Mouse (Mus musculus): Measurements from ENCODE around the gene Inf2. TPM values are rescaled to one million over a fixed set of nuclear protein-coding genes. Genes with fewer than 3 reads are reported as not detected.

The Inf2 gene
- polyA plus RNA-seq, 1 experiment from 2014 or later, result 1.1 TPM

DNA sequence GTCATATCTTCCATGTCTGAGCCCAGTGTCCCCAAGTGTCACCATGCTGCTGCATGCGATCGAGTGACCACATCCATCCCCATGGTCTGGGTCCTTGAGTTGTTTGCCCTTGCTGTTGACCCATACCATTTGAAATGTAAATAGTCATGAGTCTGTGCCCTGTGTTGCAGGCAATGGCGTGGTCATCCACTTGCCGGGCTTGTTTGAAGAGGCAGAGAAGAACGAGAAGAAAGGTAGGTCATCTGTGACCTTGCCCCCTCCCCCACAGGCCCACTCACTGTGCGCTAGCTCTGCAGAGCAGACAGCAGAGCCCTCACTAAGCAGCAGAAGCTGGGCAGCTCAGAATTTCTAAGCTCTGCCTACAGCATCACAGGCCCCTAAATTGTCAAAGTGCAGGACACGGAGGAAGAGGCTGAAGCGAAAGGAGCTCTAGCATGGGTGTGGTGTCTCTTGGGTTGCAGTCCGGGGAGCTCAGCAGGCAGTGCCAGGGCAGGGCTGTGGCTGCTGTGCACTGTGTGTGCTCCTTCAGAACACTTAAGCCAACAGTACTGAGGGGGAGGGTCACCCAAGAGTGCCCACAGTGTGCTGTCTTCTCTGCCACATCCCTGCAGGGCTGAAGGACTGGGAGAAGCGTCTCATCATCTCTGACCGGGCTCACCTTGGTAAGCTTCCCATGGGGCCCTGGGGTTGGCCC lies 43.6 kb downstream of the Inf2 start:
- no peak overlapping the region for H3K9ac ChIP-seq (ENCODE audit: low read depth, low read length)
- H3K9me3 ChIP-seq (ENCODE audit: control insufficient read depth, low read length), result no peaks in the 10 kb centered on the region
- no peak overlapping the region for H3K4me2 ChIP-seq (ENCODE audit: low read length)
- no peaks in the 10 kb centered on the region; the same call in 1 of the 2 replicates for H3K4me1 ChIP-seq (ENCODE audit: control insufficient read depth, insufficient read depth, low read depth, low read length)
- H3K27ac ChIP-seq (ENCODE audit: low read depth, low read length), result no peak overlapping the region
- ATAC-seq, result no peak
- H3K36me3 ChIP-seq (ENCODE audit: control insufficient read depth, insufficient read depth, low read length), result no peaks in the 10 kb centered on the region
- WGBS, result 76% methylated on average over 11 of the region's 11 CpGs
- H3K4me3 ChIP-seq (ENCODE audit: low read length), result no peak overlapping the region
- no peaks in the 10 kb centered on the region for H3K27me3 ChIP-seq (replicated peaks; ENCODE audit: control insufficient read depth, insufficient read depth, low read length)

DNA sequence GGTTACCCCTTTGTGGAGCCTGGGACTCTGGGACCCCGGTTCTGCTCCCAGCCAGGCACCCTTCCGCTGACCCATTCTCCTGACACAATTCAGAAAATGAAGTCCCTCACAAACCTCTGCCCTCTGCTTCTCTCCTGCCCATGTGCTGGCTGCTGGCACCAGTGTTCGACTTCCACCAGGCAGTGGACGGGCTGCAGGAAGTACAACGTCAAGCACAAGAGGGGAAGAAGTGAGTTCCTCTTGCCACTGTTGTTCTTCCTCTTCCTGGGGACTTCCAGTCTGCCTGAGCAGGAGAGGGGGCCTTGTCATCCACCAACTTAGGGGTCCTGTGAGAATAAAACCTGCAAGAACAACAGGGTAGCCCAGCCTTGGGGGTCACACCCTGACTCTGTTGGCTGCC lies 44.3 kb downstream of the Inf2 start:
- Histone ChIP-seq H3K4me1 (ENCODE audit: control insufficient read depth, insufficient read depth, low read depth, low read length) (no peaks in the 10 kb centered on the region; the same call in 1 of the 2 replicates), H3K4me3 (ENCODE audit: low read length) (no peak overlapping the region), H3K9ac (ENCODE audit: low read depth, low read length) (no peak overlapping the region), H3K36me3 (ENCODE audit: control insufficient read depth, insufficient read depth, low read length) (no peaks in the 10 kb centered on the region), H3K27ac (ENCODE audit: low read depth, low read length) (no peak overlapping the region), H3K9me3 (ENCODE audit: control insufficient read depth, low read length) (no peaks in the 10 kb centered on the region), H3K4me2 (ENCODE audit: low read length) (no peak overlapping the region), H3K27me3 (replicated peaks; ENCODE audit: control insufficient read depth, insufficient read depth, low read length) (no peaks in the 10 kb centered on the region)
- no peak for ATAC-seq
- 89% methylated on average over 5 of the region's 5 CpGs for WGBS

GRCm38 (mm10) chr12:112633686-112634085 lies 45.1 kb downstream of the Inf2 start:
- Histone ChIP-seq H3K4me1 (ENCODE audit: control insufficient read depth, insufficient read depth, low read depth, low read length) (no peaks in the 10 kb centered on the region; the same call in 1 of the 2 replicates), H3K9ac (ENCODE audit: low read depth, low read length) (no peak overlapping the region), H3K27ac (ENCODE audit: low read depth, low read length) (no peak overlapping the region), H3K4me2 (ENCODE audit: low read length) (no peak overlapping the region), H3K4me3 (ENCODE audit: low read length) (no peak overlapping the region), H3K9me3 (ENCODE audit: control insufficient read depth, low read length) (no peaks in the 10 kb centered on the region), H3K36me3 (ENCODE audit: control insufficient read depth, insufficient read depth, low read length) (no peaks in the 10 kb centered on the region), H3K27me3 (replicated peaks; ENCODE audit: control insufficient read depth, insufficient read depth, low read length) (no peaks in the 10 kb centered on the region)
- ATAC-seq, result no peak
- WGBS, result 72% methylated on average over 9 of the region's 9 CpGs

GRCm38 (mm10) chr12:112639526-112639925 lies 50.9 kb downstream of the Inf2 start:
- no peaks in the 10 kb centered on the region for H3K27me3 ChIP-seq (replicated peaks; ENCODE audit: control insufficient read depth, insufficient read depth, low read length)
- H3K9ac ChIP-seq (ENCODE audit: low read depth, low read length), result no peak overlapping the region
- 87% methylated on average over 10 of the region's 10 CpGs for WGBS
- no peak overlapping the region for H3K4me3 ChIP-seq (ENCODE audit: low read length)
- ATAC-seq, result no peak
- no peaks in the 10 kb centered on the region for H3K36me3 ChIP-seq (ENCODE audit: control insufficient read depth, insufficient read depth, low read length)
- H3K27ac ChIP-seq (ENCODE audit: low read depth, low read length), result no peak overlapping the region
- H3K4me1 ChIP-seq (ENCODE audit: control insufficient read depth, insufficient read depth, low read depth, low read length), result peaks cover 4% of the 10 kb centered on the region; the same call in 1 of the 2 replicates
- no peak overlapping the region for H3K4me2 ChIP-seq (ENCODE audit: low read length)
- H3K9me3 ChIP-seq (ENCODE audit: control insufficient read depth, low read length), result no peaks in the 10 kb centered on the region

DNA sequence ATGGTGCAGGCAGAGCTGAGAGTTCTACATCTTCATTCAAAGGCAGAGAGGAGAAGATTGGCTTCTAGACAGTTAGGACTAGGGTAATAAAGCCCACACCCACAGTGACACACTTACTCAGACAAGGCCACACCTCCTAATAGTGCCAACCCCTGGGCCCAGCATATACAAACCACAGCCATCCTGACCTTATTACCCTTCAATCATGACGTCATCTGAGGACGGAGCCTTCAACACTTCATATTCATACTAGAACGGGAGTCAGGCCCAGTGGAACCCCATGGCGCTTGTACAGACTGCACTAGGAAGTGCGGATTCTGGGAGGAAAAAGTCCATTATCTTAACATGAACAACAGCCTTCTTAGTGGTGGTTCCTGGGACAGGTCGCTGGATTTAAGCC lies 54.5 kb downstream of the Inf2 start:
- H3K27ac ChIP-seq (ENCODE audit: low read depth, low read length), result no peak overlapping the region
- no peak overlapping the region for H3K4me2 ChIP-seq (ENCODE audit: low read length)
- ATAC-seq, result no peak
- H3K27me3 ChIP-seq (replicated peaks; ENCODE audit: control insufficient read depth, insufficient read depth, low read length), result no peaks in the 10 kb centered on the region
- H3K9ac ChIP-seq (ENCODE audit: low read depth, low read length), result no peak overlapping the region
- H3K9me3 ChIP-seq (ENCODE audit: control insufficient read depth, low read length), result no peaks in the 10 kb centered on the region
- H3K36me3 ChIP-seq (ENCODE audit: control insufficient read depth, insufficient read depth, low read length), result no peaks in the 10 kb centered on the region; the same call in 1 of the 2 replicates
- 93% methylated on average over 6 of the region's 6 CpGs for WGBS
- H3K4me3 ChIP-seq (ENCODE audit: low read length), result no peak overlapping the region
- peaks cover 19% of the 10 kb centered on the region for H3K4me1 ChIP-seq (ENCODE audit: control insufficient read depth, insufficient read depth, low read depth, low read length)

DNA sequence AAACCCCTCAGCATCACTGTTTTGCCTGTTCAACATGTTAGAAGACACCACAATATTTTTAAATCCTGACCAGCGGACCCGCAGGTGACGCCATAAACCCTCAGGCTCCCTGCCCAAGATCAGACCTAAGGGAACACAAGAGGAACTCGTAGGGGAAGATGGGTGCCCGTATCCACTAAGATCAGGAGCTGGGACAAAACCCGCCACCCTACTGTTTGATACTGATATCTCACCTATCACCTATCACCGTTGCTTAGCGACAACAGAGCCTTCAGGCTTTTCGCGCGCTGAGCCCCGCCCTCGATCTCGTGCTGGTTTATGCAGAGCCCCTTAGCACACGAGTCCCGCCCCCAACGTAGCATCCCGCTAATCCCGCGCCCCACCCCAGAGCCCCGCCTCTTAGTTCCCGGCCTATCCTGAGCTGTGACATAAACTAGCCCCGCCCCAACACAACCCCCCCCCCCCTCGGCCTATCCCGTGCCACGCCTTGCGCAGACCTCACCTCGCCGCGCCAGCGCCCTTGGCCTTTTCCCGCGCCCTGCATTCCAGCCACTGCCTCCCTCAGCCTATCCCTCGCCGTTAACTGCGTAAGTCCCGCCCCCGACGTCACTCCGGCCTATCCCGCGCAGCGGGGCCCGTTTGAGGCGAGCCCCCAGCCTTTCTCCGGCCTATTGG lies 55.7 kb downstream of the Inf2 start, which contains the start of gene Siva1:
Gene Siva1, plus strand, starts transcription at position 500 of the 675 bp plus-strand sequence.
- H3K27me3 ChIP-seq (replicated peaks; ENCODE audit: control insufficient read depth, insufficient read depth, low read length), result no peaks in the 10 kb centered on the region
- peak within 1 kb of the TSS; percentile 66 for H3K9ac ChIP-seq (ENCODE audit: low read depth, low read length)
- peak within 1 kb of the TSS; percentile 75 for H3K27ac ChIP-seq (ENCODE audit: low read depth, low read length)
- under 1% methylated on average over 46 of the region's 46 CpGs for WGBS
- H3K36me3 ChIP-seq (ENCODE audit: control insufficient read depth, insufficient read depth, low read length), result peaks cover 4% of the 10 kb centered on the region
- H3K4me3 ChIP-seq (ENCODE audit: low read length), result peak within 1 kb of the TSS; percentile 53
- ATAC-seq, result peak; percentile 97
- H3K4me2 ChIP-seq (ENCODE audit: low read length), result peak within 1 kb of the TSS; percentile 73
- no peaks in the 10 kb centered on the region for H3K9me3 ChIP-seq (ENCODE audit: control insufficient read depth, low read length)
- peaks cover 19% of the 10 kb centered on the region for H3K4me1 ChIP-seq (ENCODE audit: control insufficient read depth, insufficient read depth, low read depth, low read length)

DNA sequence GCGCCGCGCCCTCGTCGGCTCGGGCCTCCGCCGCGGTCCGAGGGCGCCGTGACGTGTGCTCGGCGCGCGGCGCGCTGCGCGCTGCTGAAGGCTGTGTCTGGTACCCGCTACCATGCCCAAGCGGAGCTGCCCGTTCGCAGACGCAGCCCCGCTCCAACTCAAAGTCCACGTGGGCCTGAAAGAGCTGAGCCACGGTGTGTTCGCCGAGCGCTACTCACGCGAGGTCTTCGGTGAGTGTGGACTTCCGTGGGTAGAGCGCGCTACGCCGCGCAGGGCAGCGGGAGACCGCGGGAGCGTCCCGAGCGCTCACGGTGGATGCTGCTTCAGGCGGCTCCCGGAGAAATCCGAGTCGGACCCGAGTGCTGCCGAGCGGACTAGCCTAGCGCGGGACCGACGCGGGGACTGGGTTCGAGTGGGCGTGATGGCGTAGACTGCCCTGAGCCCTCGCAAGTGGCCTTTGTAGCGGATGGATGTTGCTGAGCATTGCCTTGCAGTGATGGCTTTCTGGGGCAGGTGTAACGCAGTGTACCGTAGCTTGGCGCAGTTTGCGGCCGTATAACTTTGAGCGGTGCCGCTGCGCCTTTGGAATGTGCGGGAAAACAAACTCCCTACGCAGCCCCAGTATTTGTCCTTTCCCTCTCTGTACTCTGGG lies 56.4 kb downstream of the Inf2 start:
- WGBS, result under 1% methylated on average over 75 of the region's 75 CpGs
- Histone ChIP-seq H3K4me3 (ENCODE audit: low read length) (peak overlapping the region; percentile 53), H3K27ac (ENCODE audit: low read depth, low read length) (peak overlapping the region; percentile 75), H3K36me3 (ENCODE audit: control insufficient read depth, insufficient read depth, low read length) (peaks cover 7% of the 10 kb centered on the region), H3K9me3 (ENCODE audit: control insufficient read depth, low read length) (no peaks in the 10 kb centered on the region), H3K4me2 (ENCODE audit: low read length) (peak overlapping the region; percentile 73), H3K9ac (ENCODE audit: low read depth, low read length) (peak overlapping the region; percentile 66), H3K27me3 (replicated peaks; ENCODE audit: control insufficient read depth, insufficient read depth, low read length) (no peaks in the 10 kb centered on the region), H3K4me1 (ENCODE audit: control insufficient read depth, insufficient read depth, low read depth, low read length) (peaks cover 19% of the 10 kb centered on the region)
- no peak for ATAC-seq

- peaks cover 7% of the 10 kb centered on the region for H3K36me3 ChIP-seq (ENCODE audit: control insufficient read depth, insufficient read depth, low read length)
- peak overlapping the region; percentile 73 for H3K4me2 ChIP-seq (ENCODE audit: low read length)
- no peaks in the 10 kb centered on the region for H3K9me3 ChIP-seq (ENCODE audit: control insufficient read depth, low read length)
- H3K27me3 ChIP-seq (replicated peaks; ENCODE audit: control insufficient read depth, insufficient read depth, low read length), result no peaks in the 10 kb centered on the region
- H3K4me1 ChIP-seq (ENCODE audit: control insufficient read depth, insufficient read depth, low read depth, low read length), result peaks cover 19% of the 10 kb centered on the region
- ATAC-seq, result no peak
- peak overlapping the region; percentile 66; the same call in 1 of the 2 replicates for H3K9ac ChIP-seq (ENCODE audit: low read depth, low read length)
- peak overlapping the region; percentile 53; the same call in 1 of the 2 replicates for H3K4me3 ChIP-seq (ENCODE audit: low read length)
- H3K27ac ChIP-seq (ENCODE audit: low read depth, low read length), result no peak overlapping the region
- 57% methylated on average over 6 of the region's 6 CpGs for WGBS
Measured at GRCm38 (mm10) chr12:112646139-112646538, 57.6 kb downstream of the Inf2 start.

DNA sequence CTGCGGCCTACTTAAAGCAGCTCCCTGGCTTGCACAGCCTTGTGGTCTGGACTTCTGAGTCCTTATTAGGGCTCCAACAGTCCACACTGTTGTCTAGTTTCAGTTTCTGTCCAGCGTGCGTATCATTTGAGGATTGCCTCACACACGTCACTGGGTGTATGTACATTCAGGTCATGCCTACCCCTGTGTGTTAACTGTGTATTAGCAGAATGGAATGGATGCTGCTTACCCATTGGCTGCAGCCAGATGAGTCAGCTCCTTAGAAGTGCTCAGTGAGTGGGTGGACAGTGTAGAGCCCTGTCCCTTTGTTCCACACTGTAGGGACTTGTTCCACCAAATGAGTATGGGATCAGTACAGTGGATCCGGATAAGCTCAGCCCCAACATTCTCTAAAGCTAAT lies 59.5 kb downstream of the Inf2 start:
- 95% methylated on average over 5 of the region's 5 CpGs for WGBS
- Histone ChIP-seq H3K4me3 (ENCODE audit: low read length) (no peak overlapping the region), H3K9me3 (ENCODE audit: control insufficient read depth, low read length) (no peaks in the 10 kb centered on the region), H3K27ac (ENCODE audit: low read depth, low read length) (no peak overlapping the region), H3K4me1 (ENCODE audit: control insufficient read depth, insufficient read depth, low read depth, low read length) (peaks cover 19% of the 10 kb centered on the region), H3K27me3 (replicated peaks; ENCODE audit: control insufficient read depth, insufficient read depth, low read length) (no peaks in the 10 kb centered on the region), H3K4me2 (ENCODE audit: low read length) (no peak overlapping the region), H3K36me3 (ENCODE audit: control insufficient read depth, insufficient read depth, low read length) (peaks cover 13% of the 10 kb centered on the region), H3K9ac (ENCODE audit: low read depth, low read length) (no peak overlapping the region)
- ATAC-seq, result no peak
